Comparison of ENCODE assay signal across 8 mouse cellular contexts in the genomic region with DNA sequence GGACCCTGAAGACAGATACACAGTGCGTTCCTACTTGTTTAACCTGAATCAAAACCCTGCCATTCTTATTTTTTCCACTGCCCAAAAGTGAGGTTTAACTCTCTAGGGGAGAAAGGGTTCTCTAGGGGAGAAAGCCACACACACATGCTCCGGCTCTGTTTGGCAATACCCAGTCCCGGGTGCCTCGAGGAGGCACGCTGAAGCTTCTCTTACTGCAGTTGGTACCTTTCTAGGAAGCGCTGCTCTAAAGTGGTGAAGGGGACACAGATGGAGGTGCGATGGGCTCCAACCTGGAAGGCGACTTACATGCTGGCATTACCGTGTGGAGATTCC. TPM values are rescaled to one million over a fixed set of nuclear protein-coding genes. Genes with fewer than 3 reads are reported as not detected.
DNase-seq lines count a peak whose midpoint lies in the region; ATAC-seq and TF ChIP-seq lines count a peak whose summit lies in the region.

No protein-coding gene starts in this region.

- no peak for DNase-seq in gastrocnemius, adult 2 months
- DNase-seq in gastrocnemius, adult 18-20 months (ENCODE audit: low spot score) = no peak
- peak; percentile 8 for DNase-seq in urinary bladder, postnatal 14 days (ENCODE audit: low spot score)
- no peak for DNase-seq in urinary bladder, adult 2 months (ENCODE audit: low spot score)
- DNase-seq in liver, embryonic 13.5 days = no peak
- no peak for DNase-seq in stomach, postnatal 0 days (ENCODE audit: low spot score)
- DNase-seq in cerebellum, postnatal 36 days = no peak
- DNase-seq in left cerebral cortex, postnatal 4 days = no peak

- peaks cover 32% of the 10 kb centered on the region for H3K27me3 ChIP-seq in liver, embryonic 13.5 days
- no peaks in the 10 kb centered on the region for H3K27me3 ChIP-seq in stomach, postnatal 0 days (ENCODE audit: control insufficient read depth, insufficient read depth, low read length)

- H3K4me3 ChIP-seq in gastrocnemius, adult 2 months = peak overlapping the region; percentile 85
- peak overlapping the region; percentile 58 for H3K4me3 ChIP-seq in liver, embryonic 13.5 days (replicated peaks)
- peak overlapping the region; percentile 82 for H3K4me3 ChIP-seq in stomach, postnatal 0 days (ENCODE audit: low read depth, low read length)

- H3K9me3 ChIP-seq in liver, embryonic 13.5 days (replicated peaks) = no peaks in the 10 kb centered on the region
- H3K9me3 ChIP-seq in stomach, postnatal 0 days (ENCODE audit: control insufficient read depth, low read length) = no peaks in the 10 kb centered on the region

- intact Hi-C loops in gastrocnemius, adult 2 months (cut with DNase I) = no loop called here
- intact Hi-C loops in left cerebral cortex, postnatal 4 days (cut with DNase I) = loop anchor here (10.0 kb wide), 1 partner anchor 50 kb away; no protein-coding TSS in a partner anchor

- no peak overlapping the region for H3K9ac ChIP-seq in liver, embryonic 13.5 days
- peak overlapping the region; percentile 82 for H3K9ac ChIP-seq in stomach, postnatal 0 days (ENCODE audit: low read length)

- H3K36me3 ChIP-seq in liver, embryonic 13.5 days = no peaks in the 10 kb centered on the region
- H3K36me3 ChIP-seq in stomach, postnatal 0 days (ENCODE audit: control insufficient read depth, insufficient read depth, low read length) = no peaks in the 10 kb centered on the region

- peak overlapping the region; percentile 72 for H3K4me2 ChIP-seq in liver, embryonic 13.5 days
- peak overlapping the region; percentile 99 for H3K4me2 ChIP-seq in stomach, postnatal 0 days (replicated peaks; ENCODE audit: low read depth)

- ATAC-seq in liver, embryonic 13.5 days (ENCODE audit: low read depth) = no peak
- peak; percentile 22 for ATAC-seq in stomach, postnatal 0 days (ENCODE audit: low FRiP score, low TSS enrichment)

- H3K27ac ChIP-seq in gastrocnemius, adult 2 months = peak overlapping the region; percentile 73; the same call in 1 of the 2 replicates
- no peak overlapping the region for H3K27ac ChIP-seq in liver, embryonic 13.5 days
- peak overlapping the region; percentile 81 for H3K27ac ChIP-seq in stomach, postnatal 0 days (replicated peaks)

- WGBS in liver, embryonic 13.5 days (ENCODE audit: insufficient replicate concordance) = 7% methylated on average over 9 of the region's 9 CpGs
- WGBS in stomach, postnatal 0 days = 8% methylated on average over 9 of the region's 9 CpGs

- TF ChIP-seq EP300 in stomach, postnatal 0 days (optimal IDR thresholded peaks at IDR 0.05) = no peak

- TF ChIP-seq CTCF in gastrocnemius, adult 2 months (IDR thresholded peaks at IDR 0.05) = no peak
- TF ChIP-seq CTCF in stomach, postnatal 0 days (IDR thresholded peaks at IDR 0.05; ENCODE audit: low read depth) = no peak

- H3K4me1 ChIP-seq in liver, embryonic 13.5 days (replicated peaks) = no peaks in the 10 kb centered on the region
- 0 out of 2 replicates have a peak, but pooled peaks cover 2% of the 10 kb centered on the region for H3K4me1 ChIP-seq in stomach, postnatal 0 days (replicated peaks; ENCODE audit: control insufficient read depth, insufficient read depth)

RNA-seq across cellular contexts. Expression of gene Adgrg6, which starts 0.9 kb away (rescaled TPM):
- 1 to 10 TPM in 1 of 2 experiments, under 1 TPM in 1; 0.94 to 1.1 TPM for total RNA-seq in gastrocnemius, adult 2 months (2021)
- total RNA-seq in gastrocnemius, adult 18-20 months (2021) = 1 to 10 TPM; 1.2 to 1.6 TPM
- 14.3 and 16.2 TPM in 2 replicates for polyA plus RNA-seq in urinary bladder, adult 2 months (2012; rRNA removed)
- 0.78 and 0.82 TPM in 2 replicates for polyA plus RNA-seq in liver, embryonic 13.5 days (2015; fragmentation: Nextera tagmentation; extraction: Ambion mirVana)
- polyA plus RNA-seq in stomach, postnatal 0 days (2015; fragmentation: Nextera tagmentation; extraction: Ambion mirVana) = 8.1 and 8.7 TPM in 2 replicates
- 1 to 10 TPM; 3.6 to 4.5 TPM for total RNA-seq in left cerebral cortex, postnatal 4 days (2021)
